Mouse (Mus musculus): ENCODE results near the gene Lingo1. TPM values are rescaled to one million over a fixed set of nuclear protein-coding genes. Genes with fewer than 3 reads are reported as not detected.
A peak's percentile ranks its signal among the peaks of the same experiment; 100 is the strongest.

The Lingo1 gene
- polyA plus RNA-seq, 1 experiment from 2014 or later: 56.7 TPM

GRCm38 (mm10) chr9:56656766-56657542 lies 139.3 kb downstream of the Lingo1 start:
- Histone ChIP-seq H3K9ac (replicated peaks; ENCODE audit: low read depth, low read length) (no peak overlapping the region), H3K9me3 (ENCODE audit: control insufficient read depth, low read length) (no peaks in the 10 kb centered on the region), H3K4me1 (ENCODE audit: control insufficient read depth, insufficient read depth, low read length) (peaks cover 15% of the 10 kb centered on the region; the same call in 1 of the 2 replicates), H3K27ac (ENCODE audit: low read depth, low read length) (no peak overlapping the region), H3K4me3 (ENCODE audit: low read depth, low read length) (no peak overlapping the region), H3K27me3 (ENCODE audit: control insufficient read depth, insufficient read depth, low read length) (no peaks in the 10 kb centered on the region), H3K36me3 (ENCODE audit: control insufficient read depth, insufficient read depth, low read length) (no peaks in the 10 kb centered on the region), H3K4me2 (ENCODE audit: low read depth, low read length) (no peak overlapping the region)
- 41% methylated on average over 16 of the region's 16 CpGs for WGBS
- ATAC-seq (ENCODE audit: low read depth): no peak; the same call in 1 of the 2 replicates

GRCm38 (mm10) chr9:56655167-56655566 lies 141.1 kb downstream of the Lingo1 start:
- Histone ChIP-seq H3K4me2 (ENCODE audit: low read depth, low read length) (no peak overlapping the region), H3K36me3 (ENCODE audit: control insufficient read depth, insufficient read depth, low read length) (no peaks in the 10 kb centered on the region), H3K27me3 (ENCODE audit: control insufficient read depth, insufficient read depth, low read length) (no peaks in the 10 kb centered on the region), H3K4me1 (ENCODE audit: control insufficient read depth, insufficient read depth, low read length) (peaks cover 15% of the 10 kb centered on the region; the same call in 1 of the 2 replicates), H3K9me3 (ENCODE audit: control insufficient read depth, low read length) (no peaks in the 10 kb centered on the region), H3K4me3 (ENCODE audit: low read depth, low read length) (no peak overlapping the region), H3K27ac (ENCODE audit: low read depth, low read length) (no peak overlapping the region), H3K9ac (replicated peaks; ENCODE audit: low read depth, low read length) (no peak overlapping the region)
- WGBS: 25% methylated on average over 6 of the region's 6 CpGs
- no peak for ATAC-seq (ENCODE audit: low read depth)

GRCm38 (mm10) chr9:56652551-56652950 lies 143.7 kb downstream of the Lingo1 start:
- no peak for ATAC-seq (ENCODE audit: low read depth)
- 77% methylated on average over 7 of the region's 7 CpGs for WGBS

GRCm38 (mm10) chr9:56651586-56651985 lies 144.7 kb downstream of the Lingo1 start:
- no peaks in the 10 kb centered on the region for H3K9me3 ChIP-seq (ENCODE audit: control insufficient read depth, low read length)
- no peak overlapping the region for H3K4me3 ChIP-seq (ENCODE audit: low read depth, low read length)
- no peak for ATAC-seq (ENCODE audit: low read depth)
- no peak overlapping the region for H3K9ac ChIP-seq (replicated peaks; ENCODE audit: low read depth, low read length)
- H3K4me1 ChIP-seq (ENCODE audit: control insufficient read depth, insufficient read depth, low read length): peaks cover 7% of the 10 kb centered on the region; the same call in 1 of the 2 replicates
- no peaks in the 10 kb centered on the region for H3K36me3 ChIP-seq (ENCODE audit: control insufficient read depth, insufficient read depth, low read length)
- 48% methylated on average over 2 of the region's 2 CpGs for WGBS
- H3K27ac ChIP-seq (ENCODE audit: low read depth, low read length): no peak overlapping the region
- no peaks in the 10 kb centered on the region for H3K27me3 ChIP-seq (ENCODE audit: control insufficient read depth, insufficient read depth, low read length)
- no peak overlapping the region for H3K4me2 ChIP-seq (ENCODE audit: low read depth, low read length)

More at GRCm38 (mm10) chr9:56652551-56652950, 143.7 kb downstream of the Lingo1 start:
- Histone ChIP-seq H3K4me2 (ENCODE audit: low read depth, low read length) (no peak overlapping the region), H3K9me3 (ENCODE audit: control insufficient read depth, low read length) (no peaks in the 10 kb centered on the region), H3K27me3 (ENCODE audit: control insufficient read depth, insufficient read depth, low read length) (no peaks in the 10 kb centered on the region), H3K4me3 (ENCODE audit: low read depth, low read length) (no peak overlapping the region), H3K27ac (ENCODE audit: low read depth, low read length) (no peak overlapping the region), H3K4me1 (ENCODE audit: control insufficient read depth, insufficient read depth, low read length) (peaks cover 15% of the 10 kb centered on the region; the same call in 1 of the 2 replicates), H3K9ac (replicated peaks; ENCODE audit: low read depth, low read length) (no peak overlapping the region), H3K36me3 (ENCODE audit: control insufficient read depth, insufficient read depth, low read length) (no peaks in the 10 kb centered on the region)

DNA sequence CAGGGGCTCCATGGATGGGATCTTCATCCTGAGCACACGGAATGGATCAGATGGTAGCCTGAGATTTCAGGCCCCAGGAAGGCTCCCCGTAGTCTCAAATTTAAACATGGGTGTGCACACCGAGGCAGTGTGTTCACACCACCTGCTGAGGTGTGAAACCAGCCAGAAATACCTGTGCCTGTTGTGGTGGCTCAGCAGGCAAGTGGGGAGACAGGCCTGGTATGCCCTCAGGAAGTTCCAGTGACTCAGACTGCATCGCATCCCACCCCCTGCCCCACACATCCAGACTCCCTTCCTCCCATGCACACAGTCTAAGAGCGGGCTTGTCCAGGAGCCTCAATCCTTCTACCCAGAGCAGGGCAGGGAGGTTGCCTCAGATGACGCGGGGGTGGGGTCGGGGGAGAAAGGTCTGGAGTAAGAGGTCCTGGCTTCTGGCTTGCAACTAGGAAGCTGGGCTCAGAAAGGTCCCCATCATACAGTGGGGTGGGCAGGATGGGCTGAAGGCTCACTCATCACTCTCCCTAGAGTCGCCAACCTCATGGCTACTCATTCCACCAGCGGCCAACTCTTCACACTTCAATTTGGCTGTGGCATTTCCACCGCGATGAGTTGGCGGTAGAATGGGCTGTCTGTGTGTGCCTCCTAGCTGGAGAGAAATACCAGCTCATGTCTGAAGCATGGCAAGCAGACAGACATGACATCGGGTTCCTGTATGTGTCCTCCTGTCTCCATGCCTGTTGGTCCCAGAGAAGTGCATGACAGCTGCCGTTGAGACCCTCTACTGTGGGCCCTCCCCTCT lies 149.8 kb downstream of the Lingo1 start:
- Histone ChIP-seq H3K4me3 (ENCODE audit: low read depth, low read length) (no peak overlapping the region), H3K4me1 (ENCODE audit: control insufficient read depth, insufficient read depth, low read length) (peaks cover 13% of the 10 kb centered on the region), H3K9me3 (ENCODE audit: control insufficient read depth, low read length) (no peaks in the 10 kb centered on the region), H3K4me2 (ENCODE audit: low read depth, low read length) (no peak overlapping the region), H3K36me3 (ENCODE audit: control insufficient read depth, insufficient read depth, low read length) (no peaks in the 10 kb centered on the region), H3K27me3 (ENCODE audit: control insufficient read depth, insufficient read depth, low read length) (no peaks in the 10 kb centered on the region), H3K27ac (ENCODE audit: low read depth, low read length) (no peak overlapping the region), H3K9ac (replicated peaks; ENCODE audit: low read depth, low read length) (no peak overlapping the region)
- WGBS: 93% methylated on average over 15 of the region's 15 CpGs
- no peak for ATAC-seq (ENCODE audit: low read depth)

GRCm38 (mm10) chr9:56643474-56643873 lies 152.8 kb downstream of the Lingo1 start:
- peak; percentile 62 for ATAC-seq (ENCODE audit: low read depth)
- H3K27ac ChIP-seq (ENCODE audit: low read depth, low read length): no peak overlapping the region

GRCm38 (mm10) chr9:56638226-56638905 lies 157.9 kb downstream of the Lingo1 start:
- H3K4me1 ChIP-seq (ENCODE audit: control insufficient read depth, insufficient read depth, low read length): peaks cover 16% of the 10 kb centered on the region
- no peak overlapping the region for H3K4me2 ChIP-seq (ENCODE audit: low read depth, low read length)
- ATAC-seq (ENCODE audit: low read depth): no peak
- no peaks in the 10 kb centered on the region for H3K9me3 ChIP-seq (ENCODE audit: control insufficient read depth, low read length)
- peak overlapping the region; percentile 28; the same call in 1 of the 2 replicates for H3K27ac ChIP-seq (ENCODE audit: low read depth, low read length)
- no peak overlapping the region for H3K4me3 ChIP-seq (ENCODE audit: low read depth, low read length)
- no peak overlapping the region for H3K9ac ChIP-seq (replicated peaks; ENCODE audit: low read depth, low read length)
- peaks cover 3% of the 10 kb centered on the region; the same call in 1 of the 2 replicates for H3K27me3 ChIP-seq (ENCODE audit: control insufficient read depth, insufficient read depth, low read length)
- H3K36me3 ChIP-seq (ENCODE audit: control insufficient read depth, insufficient read depth, low read length): no peaks in the 10 kb centered on the region
- WGBS: 56% methylated on average over 8 of the region's 8 CpGs

More at GRCm38 (mm10) chr9:56643474-56643873, 152.8 kb downstream of the Lingo1 start:
- 23% methylated on average over 5 of the region's 5 CpGs for WGBS
- no peak overlapping the region for H3K4me3 ChIP-seq (ENCODE audit: low read depth, low read length)
- H3K27me3 ChIP-seq (ENCODE audit: control insufficient read depth, insufficient read depth, low read length): no peaks in the 10 kb centered on the region
- no peaks in the 10 kb centered on the region for H3K36me3 ChIP-seq (ENCODE audit: control insufficient read depth, insufficient read depth, low read length)
- H3K4me1 ChIP-seq (ENCODE audit: control insufficient read depth, insufficient read depth, low read length): peaks cover 17% of the 10 kb centered on the region
- H3K9me3 ChIP-seq (ENCODE audit: control insufficient read depth, low read length): no peaks in the 10 kb centered on the region
- no peak overlapping the region for H3K4me2 ChIP-seq (ENCODE audit: low read depth, low read length)
- no peak overlapping the region for H3K9ac ChIP-seq (replicated peaks; ENCODE audit: low read depth, low read length)

DNA sequence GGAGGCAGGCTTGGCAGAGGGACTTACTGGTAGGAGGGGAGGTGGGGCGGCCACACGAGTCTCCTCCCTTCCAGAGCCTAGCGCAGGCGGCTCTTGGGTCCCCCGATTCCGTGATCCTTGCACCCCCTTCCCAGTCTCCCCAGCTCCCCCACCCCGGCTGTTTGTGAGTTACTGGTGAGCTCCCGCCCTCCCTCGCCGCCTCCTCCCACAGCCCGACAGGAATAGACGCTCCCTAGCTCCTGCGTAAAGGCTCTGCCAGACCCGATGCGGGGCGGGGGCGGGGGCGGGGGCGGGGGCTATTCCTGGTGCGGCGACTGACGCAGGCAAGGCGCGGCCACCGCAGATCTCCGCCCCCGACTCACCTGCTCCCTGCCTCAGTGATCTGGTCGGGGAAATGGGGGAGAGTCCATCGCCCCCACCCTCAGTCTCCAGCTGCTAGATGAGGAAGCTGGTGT lies 158.8 kb downstream of the Lingo1 start:
- H3K27ac ChIP-seq (ENCODE audit: low read depth, low read length): no peak overlapping the region

More for the DNA sequence above, 158.8 kb downstream of the Lingo1 start:
- no peaks in the 10 kb centered on the region for H3K9me3 ChIP-seq (ENCODE audit: control insufficient read depth, low read length)
- H3K9ac ChIP-seq (replicated peaks; ENCODE audit: low read depth, low read length): no peak overlapping the region
- H3K36me3 ChIP-seq (ENCODE audit: control insufficient read depth, insufficient read depth, low read length): no peaks in the 10 kb centered on the region
- peaks cover 12% of the 10 kb centered on the region for H3K4me1 ChIP-seq (ENCODE audit: control insufficient read depth, insufficient read depth, low read length)
- no peak overlapping the region for H3K4me3 ChIP-seq (ENCODE audit: low read depth, low read length)
- H3K4me2 ChIP-seq (ENCODE audit: low read depth, low read length): peak overlapping the region; percentile 16; the same call in 1 of the 2 replicates
- 3% methylated on average over 28 of the region's 29 CpGs for WGBS
- no peak for ATAC-seq (ENCODE audit: low read depth)
- H3K27me3 ChIP-seq (ENCODE audit: control insufficient read depth, insufficient read depth, low read length): peaks cover 3% of the 10 kb centered on the region; the same call in 1 of the 2 replicates
